Mouse (Mus musculus): ENCODE results near the gene Sarnp. TPM values are rescaled to one million over a fixed set of nuclear protein-coding genes. Genes with fewer than 3 reads are reported as not detected.

The Sarnp gene
- polyA plus RNA-seq, 1 experiment from 2014 or later: 233 TPM

DNA sequence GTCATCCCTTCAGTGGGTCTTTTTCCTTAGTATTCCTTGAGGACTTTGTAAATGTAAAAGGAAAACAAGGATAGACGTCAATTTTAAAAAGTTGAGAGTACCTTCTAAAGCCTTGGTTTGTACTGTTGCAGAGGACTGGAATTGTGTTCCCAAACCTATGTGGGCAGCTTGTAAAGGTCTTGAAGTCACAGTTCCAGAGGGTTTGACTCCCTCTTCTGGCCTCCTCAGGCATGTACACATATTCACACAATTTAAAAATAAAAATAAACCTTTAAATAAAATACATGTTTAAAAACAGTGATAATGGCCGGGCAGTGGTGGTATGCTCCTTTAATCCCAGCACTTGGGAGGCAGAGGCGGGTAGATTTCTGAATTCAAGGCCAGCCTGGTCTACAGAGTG is 48.9 kb downstream of the Sarnp start:
- no peaks in the 10 kb centered on the region for H3K9me3 ChIP-seq (ENCODE audit: control insufficient read depth, low read length)
- no peaks in the 10 kb centered on the region for H3K36me3 ChIP-seq (ENCODE audit: control insufficient read depth, insufficient read depth, low read length)
- no peak overlapping the region for H3K4me3 ChIP-seq (ENCODE audit: low read depth, low read length)
- ATAC-seq (ENCODE audit: insufficient read depth, low FRiP score, low TSS enrichment) (no peak), DNase-seq (ENCODE audit: low spot score) (no peak)
- no peaks in the 10 kb centered on the region for H3K4me1 ChIP-seq (ENCODE audit: control insufficient read depth, insufficient read depth, low read length)
- 88% methylated on average over 3 of the region's 3 CpGs for WGBS
- H3K9ac ChIP-seq (ENCODE audit: low read length): no peak overlapping the region
- H3K27ac ChIP-seq (ENCODE audit: low read depth, low read length): no peak overlapping the region
- no peak overlapping the region for H3K4me2 ChIP-seq (ENCODE audit: low read depth)
- H3K27me3 ChIP-seq (ENCODE audit: control insufficient read depth, insufficient read depth, low read length): no peaks in the 10 kb centered on the region

DNA sequence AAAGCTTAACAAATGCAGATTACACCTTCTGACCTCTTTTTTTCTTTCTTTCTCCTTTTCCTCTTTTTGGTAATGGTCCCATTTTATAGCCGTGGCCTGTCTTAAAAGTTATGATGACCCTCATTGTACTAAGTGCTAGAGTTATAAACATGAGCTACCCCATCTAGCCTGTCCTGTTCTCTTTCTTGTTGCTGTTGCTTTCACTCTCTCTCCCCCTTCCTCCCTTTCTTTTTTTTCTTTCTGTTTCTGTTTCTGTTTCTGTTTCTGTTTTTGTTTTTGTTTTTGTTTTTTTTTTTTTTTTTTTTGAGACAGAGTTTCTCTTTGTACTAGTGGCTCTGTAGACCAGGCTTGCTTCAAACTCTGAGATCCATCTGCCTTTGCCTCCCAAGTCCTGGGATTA is 49.4 kb downstream of the Sarnp start:
- H3K4me2 ChIP-seq (ENCODE audit: low read depth): no peak overlapping the region
- ATAC-seq (ENCODE audit: insufficient read depth, low FRiP score, low TSS enrichment) (no peak), DNase-seq (ENCODE audit: low spot score) (no peak)
- no peaks in the 10 kb centered on the region for H3K9me3 ChIP-seq (ENCODE audit: control insufficient read depth, low read length)
- no peaks in the 10 kb centered on the region for H3K27me3 ChIP-seq (ENCODE audit: control insufficient read depth, insufficient read depth, low read length)
- H3K4me3 ChIP-seq (ENCODE audit: low read depth, low read length): no peak overlapping the region
- H3K36me3 ChIP-seq (ENCODE audit: control insufficient read depth, insufficient read depth, low read length): no peaks in the 10 kb centered on the region
- no peak overlapping the region for H3K27ac ChIP-seq (ENCODE audit: low read depth, low read length)
- no peak overlapping the region for H3K9ac ChIP-seq (ENCODE audit: low read length)
- no peaks in the 10 kb centered on the region for H3K4me1 ChIP-seq (ENCODE audit: control insufficient read depth, insufficient read depth, low read length)
- 79% methylated on average over 1 of the region's 1 CpGs for WGBS

DNA sequence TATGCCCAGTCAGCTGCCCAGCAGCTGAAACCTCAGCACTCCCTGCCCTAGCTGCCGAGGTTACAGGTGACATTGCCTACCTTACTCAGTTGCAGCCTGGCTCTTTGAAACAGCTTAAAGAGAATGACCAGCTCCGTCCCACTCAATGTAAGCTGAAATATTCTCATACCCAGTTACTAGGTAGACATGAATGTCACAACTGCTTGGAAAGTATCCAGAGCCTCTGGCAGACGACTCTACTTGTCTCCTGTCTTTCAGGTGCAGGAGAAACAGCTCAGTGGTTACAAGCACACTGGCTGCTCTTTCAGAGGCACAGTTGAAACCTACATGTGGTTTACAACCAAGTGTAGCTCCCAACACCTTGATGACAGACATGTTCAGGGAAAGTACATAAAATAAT is 53.2 kb downstream of the Sarnp start:
- no peak overlapping the region for H3K27ac ChIP-seq (ENCODE audit: low read depth, low read length)
- H3K4me1 ChIP-seq (ENCODE audit: control insufficient read depth, insufficient read depth, low read length): no peaks in the 10 kb centered on the region
- no peak overlapping the region for H3K4me3 ChIP-seq (ENCODE audit: low read depth, low read length)
- WGBS: 87% methylated on average over 3 of the region's 3 CpGs
- no peak for DNase-seq (ENCODE audit: low spot score)
- 0 out of 2 replicates have a peak, but pooled peaks cover 7% of the 10 kb centered on the region for H3K36me3 ChIP-seq (ENCODE audit: control insufficient read depth, insufficient read depth, low read length)
- H3K9me3 ChIP-seq (ENCODE audit: control insufficient read depth, low read length): no peaks in the 10 kb centered on the region
- no peak overlapping the region for H3K4me2 ChIP-seq (ENCODE audit: low read depth)
- ATAC-seq (ENCODE audit: insufficient read depth, low FRiP score, low TSS enrichment): no peak
- no peak overlapping the region for H3K9ac ChIP-seq (ENCODE audit: low read length)
- H3K27me3 ChIP-seq (ENCODE audit: control insufficient read depth, insufficient read depth, low read length): no peaks in the 10 kb centered on the region

DNA sequence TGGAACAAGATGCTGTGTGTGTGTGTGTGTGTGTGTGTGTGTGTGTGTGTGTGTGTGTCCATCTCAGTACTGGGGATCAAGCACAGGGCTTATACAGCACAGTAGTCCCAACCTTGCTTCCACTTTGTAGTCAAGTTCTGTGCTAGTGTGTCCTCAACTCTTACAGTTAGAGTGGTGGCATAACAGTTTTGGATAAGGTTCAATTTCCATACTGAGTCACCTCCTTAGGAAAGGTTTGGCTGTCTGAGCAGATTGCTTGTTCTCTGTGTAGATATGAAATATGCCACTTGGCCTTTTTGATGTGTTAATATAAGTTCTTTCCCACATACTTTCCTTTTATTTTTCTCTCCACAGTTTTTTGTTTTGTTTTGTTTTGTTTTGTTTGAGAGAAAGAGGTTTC is 61.2 kb downstream of the Sarnp start:
- DNase-seq (ENCODE audit: low spot score): no peak
- no peak overlapping the region for H3K4me2 ChIP-seq (ENCODE audit: low read depth)
- H3K27me3 ChIP-seq (ENCODE audit: control insufficient read depth, insufficient read depth, low read length): no peaks in the 10 kb centered on the region
- no peaks in the 10 kb centered on the region for H3K4me1 ChIP-seq (ENCODE audit: control insufficient read depth, insufficient read depth, low read length)
- H3K36me3 ChIP-seq (ENCODE audit: control insufficient read depth, insufficient read depth, low read length): peaks cover 5% of the 10 kb centered on the region; the same call in 1 of the 2 replicates
- ATAC-seq (ENCODE audit: insufficient read depth, low FRiP score, low TSS enrichment): no peak
- H3K4me3 ChIP-seq (ENCODE audit: low read depth, low read length): no peak overlapping the region
- H3K9ac ChIP-seq (ENCODE audit: low read length): no peak overlapping the region
- H3K9me3 ChIP-seq (ENCODE audit: control insufficient read depth, low read length): no peaks in the 10 kb centered on the region
- H3K27ac ChIP-seq (ENCODE audit: low read depth, low read length): no peak overlapping the region

DNA sequence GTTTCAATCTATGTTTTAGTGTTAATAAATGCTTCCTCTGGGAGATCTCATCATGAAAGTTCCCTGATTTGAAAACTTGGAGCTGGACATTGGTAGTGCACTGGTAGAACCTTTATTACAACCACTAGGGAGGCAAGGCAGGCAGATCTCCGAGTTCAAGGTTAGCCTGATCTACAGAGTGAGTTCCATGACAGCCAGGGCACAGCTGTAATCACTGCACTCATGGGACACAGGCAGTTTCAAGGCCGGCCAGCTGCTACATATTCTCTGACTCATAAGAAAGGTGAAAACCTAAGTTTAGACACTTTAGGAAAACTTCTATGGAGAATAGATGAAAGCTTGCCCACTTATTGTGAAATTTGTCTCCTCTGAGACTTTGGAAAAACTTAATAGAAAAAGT is 61.7 kb downstream of the Sarnp start:
- H3K4me3 ChIP-seq (ENCODE audit: low read depth, low read length): no peak overlapping the region
- no peaks in the 10 kb centered on the region for H3K9me3 ChIP-seq (ENCODE audit: control insufficient read depth, low read length)
- 83% methylated on average over 2 of the region's 2 CpGs for WGBS
- no peak overlapping the region for H3K27ac ChIP-seq (ENCODE audit: low read depth, low read length)
- H3K27me3 ChIP-seq (ENCODE audit: control insufficient read depth, insufficient read depth, low read length): no peaks in the 10 kb centered on the region
- no peak overlapping the region for H3K4me2 ChIP-seq (ENCODE audit: low read depth)
- peaks cover 6% of the 10 kb centered on the region; the same call in 1 of the 2 replicates for H3K36me3 ChIP-seq (ENCODE audit: control insufficient read depth, insufficient read depth, low read length)
- no peak for ATAC-seq (ENCODE audit: insufficient read depth, low FRiP score, low TSS enrichment)
- H3K4me1 ChIP-seq (ENCODE audit: control insufficient read depth, insufficient read depth, low read length): no peaks in the 10 kb centered on the region
- no peak overlapping the region for H3K9ac ChIP-seq (ENCODE audit: low read length)
- DNase-seq (ENCODE audit: low spot score): no peak

DNA sequence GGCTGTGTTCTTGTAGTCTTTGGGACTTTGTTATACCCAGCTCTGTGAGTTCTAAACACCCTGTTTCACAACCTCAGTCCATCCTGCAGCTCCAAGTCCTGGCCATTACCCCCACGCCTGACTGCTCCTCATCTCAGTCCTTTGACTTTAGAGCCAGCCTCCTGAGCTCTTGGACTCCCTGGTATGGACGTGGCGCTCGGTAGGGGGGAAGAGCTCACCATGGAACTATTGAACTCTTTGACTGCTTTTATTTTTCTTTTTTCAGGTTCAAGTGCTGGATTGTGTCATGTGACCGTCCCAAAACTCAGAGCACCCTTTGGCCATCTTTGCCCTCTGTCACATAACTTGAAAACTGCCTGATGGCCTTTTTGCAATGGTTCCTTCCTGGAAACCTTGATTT is 64.9 kb downstream of the Sarnp start:
- no peaks in the 10 kb centered on the region for H3K27me3 ChIP-seq (ENCODE audit: control insufficient read depth, insufficient read depth, low read length)
- H3K36me3 ChIP-seq (ENCODE audit: control insufficient read depth, insufficient read depth, low read length): peaks cover 16% of the 10 kb centered on the region
- no peak overlapping the region for H3K4me3 ChIP-seq (ENCODE audit: low read depth, low read length)
- no peak overlapping the region for H3K9ac ChIP-seq (ENCODE audit: low read length)
- no peak overlapping the region for H3K4me2 ChIP-seq (ENCODE audit: low read depth)
- 86% methylated on average over 5 of the region's 5 CpGs for WGBS
- no peaks in the 10 kb centered on the region for H3K4me1 ChIP-seq (ENCODE audit: control insufficient read depth, insufficient read depth, low read length)
- H3K27ac ChIP-seq (ENCODE audit: low read depth, low read length): no peak overlapping the region
- H3K9me3 ChIP-seq (ENCODE audit: control insufficient read depth, low read length): no peaks in the 10 kb centered on the region
- DNase-seq (ENCODE audit: low spot score) (no peak), ATAC-seq (ENCODE audit: insufficient read depth, low FRiP score, low TSS enrichment) (no peak)

DNA sequence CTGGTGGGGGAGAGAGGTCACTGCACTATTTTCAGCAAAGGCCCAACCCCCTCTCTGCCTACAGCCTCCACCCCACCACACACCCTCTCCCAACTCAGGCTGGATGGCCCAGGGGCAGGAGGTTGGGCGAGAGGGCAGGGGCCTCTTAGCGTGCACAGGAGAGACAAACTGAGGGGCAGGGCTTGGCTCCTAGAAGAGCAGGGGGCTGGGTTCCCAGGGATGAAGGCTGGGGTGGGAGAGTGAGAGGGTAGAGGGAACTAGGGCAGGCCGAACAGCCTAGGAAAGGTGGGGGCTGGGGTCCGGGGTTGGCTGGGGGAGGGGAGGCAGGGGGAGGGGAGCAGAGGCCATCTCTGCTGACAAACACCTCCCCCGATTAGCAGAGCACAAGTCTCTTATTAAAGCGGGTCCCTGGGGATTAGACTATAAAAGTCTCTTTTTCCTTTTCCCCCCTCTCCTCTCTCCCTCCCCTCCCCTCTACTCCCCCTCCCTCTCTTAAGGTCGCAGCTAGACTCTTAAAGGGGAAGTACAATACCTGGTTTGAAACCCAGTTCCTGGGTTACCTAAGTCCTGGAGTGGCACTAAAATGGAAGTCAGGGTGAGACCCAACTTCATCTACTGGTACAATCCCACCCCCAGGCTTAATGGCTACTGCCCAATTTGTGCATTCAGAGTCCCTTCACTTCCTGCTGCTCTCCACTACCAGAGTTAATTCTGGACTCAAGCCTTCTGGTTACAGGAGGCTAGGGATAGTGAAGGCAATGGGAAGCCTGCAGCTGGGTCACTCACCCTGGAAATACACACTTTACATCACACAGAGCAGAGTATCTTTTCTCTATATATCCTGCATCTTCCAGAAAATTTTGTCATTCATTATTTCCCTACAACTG is 72.1 kb downstream of the Sarnp start:
- peak overlapping the region; percentile 68 for H3K4me2 ChIP-seq (ENCODE audit: low read depth)
- peak overlapping the region; percentile 95 for H3K27ac ChIP-seq (ENCODE audit: low read depth, low read length)
- DNase-seq (ENCODE audit: low spot score) (peak; percentile 59), ATAC-seq (ENCODE audit: insufficient read depth, low FRiP score, low TSS enrichment) (peak; percentile 43)
- H3K9me3 ChIP-seq (ENCODE audit: control insufficient read depth, low read length): no peaks in the 10 kb centered on the region
- H3K9ac ChIP-seq (ENCODE audit: low read length): peak overlapping the region; percentile 53
- peak overlapping the region; percentile 80 for H3K4me3 ChIP-seq (ENCODE audit: low read depth, low read length)
- H3K36me3 ChIP-seq (ENCODE audit: control insufficient read depth, insufficient read depth, low read length): peaks cover 10% of the 10 kb centered on the region
- 2% methylated on average over 7 of the region's 7 CpGs for whole genome bisulfite sequencing
- peaks cover 14% of the 10 kb centered on the region for H3K4me1 ChIP-seq (ENCODE audit: control insufficient read depth, insufficient read depth, low read length)
- H3K27me3 ChIP-seq (ENCODE audit: control insufficient read depth, insufficient read depth, low read length): no peaks in the 10 kb centered on the region

DNA sequence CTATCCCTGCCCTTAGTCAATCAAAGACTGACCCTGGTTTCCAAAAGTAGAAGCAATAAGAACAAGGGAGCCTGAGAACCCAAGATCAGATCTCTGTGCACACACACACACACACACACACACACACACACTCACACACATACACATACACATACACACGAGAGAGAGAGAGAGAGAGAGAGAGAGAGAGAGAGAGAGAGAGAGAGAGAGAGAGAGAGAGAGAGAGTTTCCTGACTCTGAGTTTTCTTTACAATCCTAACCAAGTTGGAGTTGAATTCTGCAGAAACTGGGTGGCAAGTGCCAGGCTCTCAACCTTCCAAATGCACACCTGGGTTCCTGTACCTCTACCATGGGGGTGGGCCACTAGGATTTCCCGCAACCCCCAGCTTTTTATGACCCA is 72.7 kb downstream of the Sarnp start:
- 7% methylated on average over 1 of the region's 2 CpGs for WGBS
- H3K27ac ChIP-seq (ENCODE audit: low read depth, low read length): peak overlapping the region; percentile 95

More for the DNA sequence above, 72.7 kb downstream of the Sarnp start:
- H3K9ac ChIP-seq (ENCODE audit: low read length): peak overlapping the region; percentile 84
- ATAC-seq (ENCODE audit: insufficient read depth, low FRiP score, low TSS enrichment) (no peak), DNase-seq (ENCODE audit: low spot score) (no peak)
- H3K4me1 ChIP-seq (ENCODE audit: control insufficient read depth, insufficient read depth, low read length): peaks cover 14% of the 10 kb centered on the region
- H3K27me3 ChIP-seq (ENCODE audit: control insufficient read depth, insufficient read depth, low read length): no peaks in the 10 kb centered on the region
- H3K4me3 ChIP-seq (ENCODE audit: low read depth, low read length): peak overlapping the region; percentile 80
- no peaks in the 10 kb centered on the region for H3K9me3 ChIP-seq (ENCODE audit: control insufficient read depth, low read length)
- H3K36me3 ChIP-seq (ENCODE audit: control insufficient read depth, insufficient read depth, low read length): peaks cover 8% of the 10 kb centered on the region
- peak overlapping the region; percentile 68 for H3K4me2 ChIP-seq (ENCODE audit: low read depth)
